Mouse (Mus musculus): ENCODE data around the gene Foxn3. TPM values are rescaled to one million over a fixed set of nuclear protein-coding genes. Genes with fewer than 3 reads are reported as not detected.

The Foxn3 gene
- polyA plus RNA-seq, 1 experiment from 2014 or later = 63.5 TPM

GRCm38 (mm10) chr12:99286662-99287061, 276.7 kb downstream of the Foxn3 start:
- Histone ChIP-seq H3K4me1 (peaks cover 22% of the 10 kb centered on the region), H3K4me3 (no peak overlapping the region), H3K4me2 (no peak overlapping the region), H3K27ac (no peak overlapping the region), H3K36me3 (no peaks in the 10 kb centered on the region), H3K27me3 (no peaks in the 10 kb centered on the region), H3K9me3 (no peaks in the 10 kb centered on the region), H3K9ac (no peak overlapping the region)
- 89% methylated on average over 6 of the region's 6 CpGs for WGBS
- ATAC-seq (ENCODE audit: borderline replicate concordance, extremely low read depth, low FRiP score, low TSS enrichment) = no peak

- Histone ChIP-seq H3K27me3 (no peaks in the 10 kb centered on the region), H3K9ac (no peak overlapping the region), H3K4me1 (peaks cover 22% of the 10 kb centered on the region), H3K9me3 (no peaks in the 10 kb centered on the region), H3K36me3 (no peaks in the 10 kb centered on the region), H3K27ac (peak overlapping the region; percentile 27; the same call in 1 of the 2 replicates), H3K4me3 (no peak overlapping the region), H3K4me2 (no peak overlapping the region)
- no peak for ATAC-seq (ENCODE audit: borderline replicate concordance, extremely low read depth, low FRiP score, low TSS enrichment)
- 79% methylated on average over 8 of the region's 8 CpGs for WGBS
Measured at GRCm38 (mm10) chr12:99285656-99286055, 277.7 kb downstream of the Foxn3 start.

GRCm38 (mm10) chr12:99285199-99285598, 278.2 kb downstream of the Foxn3 start:
- Histone ChIP-seq H3K4me3 (no peak overlapping the region), H3K4me1 (peaks cover 22% of the 10 kb centered on the region), H3K9ac (no peak overlapping the region), H3K9me3 (no peaks in the 10 kb centered on the region), H3K27ac (peak overlapping the region; percentile 27), H3K4me2 (no peak overlapping the region), H3K27me3 (no peaks in the 10 kb centered on the region), H3K36me3 (no peaks in the 10 kb centered on the region)
- 53% methylated on average over 9 of the region's 9 CpGs for WGBS
- no peak for ATAC-seq (ENCODE audit: borderline replicate concordance, extremely low read depth, low FRiP score, low TSS enrichment)

GRCm38 (mm10) chr12:99284419-99285069, 278.8 kb downstream of the Foxn3 start:
- ATAC-seq (ENCODE audit: borderline replicate concordance, extremely low read depth, low FRiP score, low TSS enrichment) = no peak
- H3K9me3 ChIP-seq = no peaks in the 10 kb centered on the region
- no peak overlapping the region for H3K4me2 ChIP-seq
- no peak overlapping the region for H3K9ac ChIP-seq
- no peaks in the 10 kb centered on the region for H3K27me3 ChIP-seq
- H3K36me3 ChIP-seq = no peaks in the 10 kb centered on the region
- no peak overlapping the region for H3K4me3 ChIP-seq
- H3K4me1 ChIP-seq = peaks cover 22% of the 10 kb centered on the region
- peak overlapping the region; percentile 42; the same call in 1 of the 2 replicates for H3K27ac ChIP-seq
- WGBS = 47% methylated on average over 8 of the region's 8 CpGs

- Histone ChIP-seq H3K4me2 (no peak overlapping the region), H3K27ac (no peak overlapping the region), H3K9me3 (no peaks in the 10 kb centered on the region), H3K27me3 (no peaks in the 10 kb centered on the region), H3K9ac (no peak overlapping the region), H3K36me3 (no peaks in the 10 kb centered on the region), H3K4me1 (peaks cover 22% of the 10 kb centered on the region), H3K4me3 (no peak overlapping the region)
- 89% methylated on average over 13 of the region's 13 CpGs for WGBS
- no peak for ATAC-seq (ENCODE audit: borderline replicate concordance, extremely low read depth, low FRiP score, low TSS enrichment)
Measured at GRCm38 (mm10) chr12:99280826-99281225, 282.6 kb downstream of the Foxn3 start.

- Histone ChIP-seq H3K27me3 (no peaks in the 10 kb centered on the region), H3K9me3 (no peaks in the 10 kb centered on the region), H3K4me1 (peaks cover 20% of the 10 kb centered on the region), H3K9ac (no peak overlapping the region), H3K4me3 (no peak overlapping the region), H3K36me3 (no peaks in the 10 kb centered on the region), H3K4me2 (no peak overlapping the region), H3K27ac (no peak overlapping the region)
- WGBS = 45% methylated on average over 4 of the region's 4 CpGs
- ATAC-seq (ENCODE audit: borderline replicate concordance, extremely low read depth, low FRiP score, low TSS enrichment) = no peak
Measured at GRCm38 (mm10) chr12:99280291-99280690, 283.1 kb downstream of the Foxn3 start.

GRCm38 (mm10) chr12:99279426-99279825, 284.0 kb downstream of the Foxn3 start:
- no peak for ATAC-seq (ENCODE audit: borderline replicate concordance, extremely low read depth, low FRiP score, low TSS enrichment)
- H3K27me3 ChIP-seq = no peaks in the 10 kb centered on the region
- H3K9me3 ChIP-seq = no peaks in the 10 kb centered on the region
- H3K4me3 ChIP-seq = no peak overlapping the region
- H3K27ac ChIP-seq = no peak overlapping the region
- 78% methylated on average over 4 of the region's 4 CpGs for WGBS
- H3K4me1 ChIP-seq = 0 out of 2 replicates have a peak, but pooled peaks cover 12% of the 10 kb centered on the region
- no peak overlapping the region for H3K4me2 ChIP-seq
- H3K36me3 ChIP-seq = no peaks in the 10 kb centered on the region
- H3K9ac ChIP-seq = no peak overlapping the region

GRCm38 (mm10) chr12:99274589-99274988, 288.8 kb downstream of the Foxn3 start:
- no peaks in the 10 kb centered on the region for H3K9me3 ChIP-seq
- WGBS = 63% methylated on average over 1 of the region's 1 CpGs
- H3K27me3 ChIP-seq = no peaks in the 10 kb centered on the region
- no peak overlapping the region for H3K9ac ChIP-seq
- no peaks in the 10 kb centered on the region for H3K36me3 ChIP-seq
- no peak overlapping the region for H3K4me3 ChIP-seq
- H3K27ac ChIP-seq = no peak overlapping the region
- H3K4me2 ChIP-seq = no peak overlapping the region
- ATAC-seq (ENCODE audit: borderline replicate concordance, extremely low read depth, low FRiP score, low TSS enrichment) = no peak
- peaks cover 10% of the 10 kb centered on the region for H3K4me1 ChIP-seq

GRCm38 (mm10) chr12:99269396-99269795, 294.0 kb downstream of the Foxn3 start:
- ATAC-seq (ENCODE audit: borderline replicate concordance, extremely low read depth, low FRiP score, low TSS enrichment) = peak; percentile 21; the same call in 1 of the 2 replicates
- Histone ChIP-seq H3K4me2 (no peak overlapping the region), H3K36me3 (no peaks in the 10 kb centered on the region), H3K27me3 (no peaks in the 10 kb centered on the region), H3K4me3 (no peak overlapping the region), H3K9ac (no peak overlapping the region), H3K27ac (no peak overlapping the region), H3K4me1 (peaks cover 37% of the 10 kb centered on the region), H3K9me3 (no peaks in the 10 kb centered on the region)
- 35% methylated on average over 8 of the region's 8 CpGs for WGBS

GRCm38 (mm10) chr12:99268954-99269353, 294.4 kb downstream of the Foxn3 start:
- H3K4me3 ChIP-seq = no peak overlapping the region
- H3K4me1 ChIP-seq = peaks cover 38% of the 10 kb centered on the region
- H3K27ac ChIP-seq = no peak overlapping the region
- no peak for ATAC-seq (ENCODE audit: borderline replicate concordance, extremely low read depth, low FRiP score, low TSS enrichment)
- H3K27me3 ChIP-seq = no peaks in the 10 kb centered on the region
- no peaks in the 10 kb centered on the region for H3K9me3 ChIP-seq
- H3K9ac ChIP-seq = no peak overlapping the region
- no peak overlapping the region for H3K4me2 ChIP-seq
- 79% methylated on average over 11 of the region's 11 CpGs for WGBS
- H3K36me3 ChIP-seq = no peaks in the 10 kb centered on the region

- Histone ChIP-seq H3K27me3 (no peaks in the 10 kb centered on the region), H3K9ac (no peak overlapping the region), H3K4me2 (no peak overlapping the region), H3K4me1 (peaks cover 43% of the 10 kb centered on the region), H3K36me3 (no peaks in the 10 kb centered on the region), H3K9me3 (no peaks in the 10 kb centered on the region), H3K4me3 (no peak overlapping the region), H3K27ac (no peak overlapping the region)
- ATAC-seq (ENCODE audit: borderline replicate concordance, extremely low read depth, low FRiP score, low TSS enrichment) = peak; percentile 42; the same call in 1 of the 2 replicates
- 47% methylated on average over 11 of the region's 11 CpGs for WGBS
Measured at GRCm38 (mm10) chr12:99267732-99268131, 295.6 kb downstream of the Foxn3 start.

GRCm38 (mm10) chr12:99266434-99266833, 296.9 kb downstream of the Foxn3 start:
- Histone ChIP-seq H3K27ac (no peak overlapping the region), H3K36me3 (no peaks in the 10 kb centered on the region), H3K4me2 (no peak overlapping the region), H3K4me1 (peaks cover 46% of the 10 kb centered on the region), H3K27me3 (no peaks in the 10 kb centered on the region), H3K9me3 (no peaks in the 10 kb centered on the region), H3K4me3 (no peak overlapping the region), H3K9ac (no peak overlapping the region)
- no peak for ATAC-seq (ENCODE audit: borderline replicate concordance, extremely low read depth, low FRiP score, low TSS enrichment)
- 72% methylated on average over 7 of the region's 7 CpGs for WGBS

Measured in lung, embryonic 15.5 days (tissue).